Mouse (Mus musculus) heart, postnatal 0 days (tissue): ENCODE results near the gene Cdk19.

Source experiments
- CTCF ChIP-seq: IDR thresholded peaks from 2 replicates; pipeline ENCODE4 v1.5.1; 2016; ENCODE audit warnings: antibody characterized with exemption, control low read depth, low read depth
- EP300 ChIP-seq: IDR thresholded peaks from 2 replicates; pipeline ENCODE4 v1.6.1; 2016; ENCODE audit warnings: antibody characterized with exemption, low read depth

DNA sequence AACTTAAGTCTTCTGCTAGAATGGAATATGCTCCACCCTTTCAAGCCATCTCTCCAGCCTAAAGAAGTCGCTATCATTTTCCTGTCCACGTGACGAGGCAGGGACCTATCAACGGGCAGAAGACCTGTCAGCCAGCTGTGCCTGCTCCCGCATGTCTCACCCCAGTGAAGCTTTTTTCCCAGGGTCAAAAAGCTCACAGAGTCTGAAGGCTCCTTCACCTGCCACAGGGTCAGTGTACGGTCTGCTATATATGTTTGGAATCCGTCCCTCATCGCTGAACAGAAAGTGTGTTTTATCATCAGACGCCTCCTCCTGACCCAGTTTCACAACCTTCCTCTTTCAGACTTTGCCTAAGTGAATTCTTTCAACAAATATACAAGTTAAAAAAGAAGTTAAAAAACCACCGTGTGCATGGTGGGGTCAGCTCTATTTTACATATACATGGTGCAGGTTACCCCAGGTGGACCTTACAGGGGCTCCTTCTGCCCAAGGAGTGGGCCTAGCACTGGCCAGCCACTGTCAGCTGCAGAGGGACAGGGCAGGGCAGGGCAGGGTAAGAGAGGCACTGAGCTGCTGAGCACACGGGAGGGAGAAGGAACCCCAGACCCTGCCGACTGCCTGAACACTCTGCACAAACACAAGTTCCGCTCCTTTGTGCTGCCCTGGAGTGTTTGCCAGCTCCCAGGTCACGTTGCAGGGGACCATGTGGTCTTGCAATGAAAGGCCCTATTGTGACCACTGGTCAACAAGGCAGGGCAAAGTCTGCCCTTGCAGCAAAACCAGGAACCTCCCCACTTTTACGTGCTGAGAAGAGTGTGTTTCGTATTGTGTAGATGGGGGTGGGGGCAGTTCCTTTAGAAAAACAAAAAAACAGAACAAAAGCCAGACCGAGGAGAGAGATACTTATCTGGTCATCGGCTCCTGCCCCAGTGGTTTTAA, 160.2 kb downstream of the Cdk19 start:
- TF ChIP-seq CTCF = no peak
- no peak for TF ChIP-seq EP300
